ENCODE assay signal across 9 mouse cellular contexts in the genomic region with DNA sequence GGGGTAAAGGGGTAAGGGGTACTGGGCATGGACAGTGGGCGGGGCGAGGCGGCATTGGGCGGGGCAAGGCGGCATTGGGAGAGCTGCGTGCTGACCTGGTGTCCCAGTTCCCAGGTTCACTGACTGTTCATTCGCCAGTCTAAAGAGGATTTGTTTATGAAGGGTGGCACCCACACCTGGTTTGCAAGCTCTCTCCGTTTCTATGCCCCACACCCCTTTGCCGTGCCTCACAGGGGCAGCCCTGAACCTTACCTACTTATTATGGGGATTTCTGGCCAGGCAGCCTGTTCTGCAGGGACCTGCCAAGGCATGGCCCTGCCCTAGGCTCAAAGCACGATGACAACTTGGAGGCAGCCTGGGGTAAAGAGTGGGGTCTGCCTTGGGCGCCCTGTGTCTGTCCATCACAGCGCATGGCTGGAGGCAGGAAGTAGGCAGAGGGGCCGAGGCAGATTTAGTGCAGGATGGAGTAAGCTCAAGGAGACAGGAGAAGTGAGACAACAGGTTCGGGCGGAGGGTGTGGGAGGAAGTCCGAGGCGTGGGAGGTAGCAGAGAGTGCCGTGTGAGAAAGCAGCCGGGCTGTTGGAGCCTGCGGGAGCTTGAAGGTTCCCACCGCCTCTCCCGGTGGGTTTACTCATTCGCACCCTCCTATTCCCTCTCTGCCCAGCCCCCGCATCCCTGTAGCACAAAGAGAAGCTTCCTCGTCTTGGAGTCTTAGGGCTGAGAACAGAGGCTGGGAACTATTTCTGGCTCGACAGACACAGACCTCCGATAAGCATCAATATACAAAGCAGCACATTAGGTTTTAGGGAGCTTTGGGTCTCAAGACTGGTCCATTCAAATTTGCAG. TPM values are rescaled to one million over a fixed set of nuclear protein-coding genes. Genes with fewer than 3 reads are reported as not detected.
DNase-seq lines count a peak whose midpoint lies in the region; ATAC-seq and TF ChIP-seq lines count a peak whose summit lies in the region.
"Had no signal": no experiment of that assay in that cellular context is flagged by ENCODE, and none has a peak within 500 bp of the region (broad histone marks: within the 10 kb centered on the region; RNA-seq: fewer than 3 reads in every experiment).

No protein-coding gene starts in this region.

- ATAC-seq in kidney, embryonic 14.5 days (ENCODE audit: low FRiP score, low TSS enrichment): peak; percentile 72
- ATAC-seq in embryonic facial prominence, embryonic 13.5 days (ENCODE audit: insufficient number of reproducible peaks, insufficient read depth, low FRiP score, low TSS enrichment, low read depth): peak; percentile 33
- peak; percentile 28 to 37; a peak in 2 of 4 replicates for ATAC-seq in hematopoietic stem cell, adult 5-6 weeks (replicated peaks in 1 of 2; ENCODE audit: insufficient read depth in 1 of 2, low FRiP score in 2 of 2, low TSS enrichment in 1 of 2, low read depth in 1 of 2, poor library complexity in 2 of 2, severe bottlenecking in 2 of 2)
- ATAC-seq in limb, embryonic 15.5 days (ENCODE audit: insufficient number of reproducible peaks, low FRiP score, low TSS enrichment, low read depth): no peak
- peak; percentile 28; the same call in 1 of the 2 replicates for ATAC-seq in midbrain, embryonic 16.5 days

- TF ChIP-seq CTCF in testis, adult 2 months (IDR thresholded peaks at IDR 0.05; ENCODE audit: control insufficient read depth, insufficient read depth, insufficient replicate concordance, low read depth, low read length): no peak

- H3K9ac ChIP-seq in kidney, embryonic 14.5 days (ENCODE audit: low read depth, low read length): peak overlapping the region; percentile 52
- H3K9ac ChIP-seq in embryonic facial prominence, embryonic 13.5 days: peak overlapping the region; percentile 61
- peak overlapping the region; percentile 31; the same call in 1 of the 2 replicates for H3K9ac ChIP-seq in limb, embryonic 15.5 days
- H3K9ac ChIP-seq in midbrain, embryonic 16.5 days (ENCODE audit: low read depth, low read length): peak overlapping the region; percentile 55

- no peak for TF ChIP-seq POLR2A in testis, adult 2 months (IDR thresholded peaks at IDR 0.05; ENCODE audit: control insufficient read depth, low read depth, low read length)

- peaks cover 22% of the 10 kb centered on the region for H3K4me1 ChIP-seq in kidney, embryonic 14.5 days (ENCODE audit: control insufficient read depth, insufficient read depth, low read length)
- peaks cover 26% of the 10 kb centered on the region for H3K4me1 ChIP-seq in embryonic facial prominence, embryonic 13.5 days
- peaks cover 21% of the 10 kb centered on the region for H3K4me1 ChIP-seq in limb, embryonic 15.5 days
- peaks cover 9% of the 10 kb centered on the region for H3K4me1 ChIP-seq in midbrain, embryonic 16.5 days (ENCODE audit: control insufficient read depth, insufficient read depth, low read length)
- H3K4me1 ChIP-seq in testis, adult 2 months (ENCODE audit: control insufficient read depth, insufficient read depth, low read length): peaks cover 11% of the 10 kb centered on the region

- DNase-seq in kidney, postnatal 14 days: no peak
- no peak for DNase-seq in natural killer cell, adult 2 months (ENCODE audit: low spot score in 2 of 2)

- H3K9me3 ChIP-seq in kidney, embryonic 14.5 days (ENCODE audit: control insufficient read depth, low read length): no peaks in the 10 kb centered on the region
- H3K9me3 ChIP-seq in embryonic facial prominence, embryonic 13.5 days: no peaks in the 10 kb centered on the region
- no peaks in the 10 kb centered on the region for H3K9me3 ChIP-seq in limb, embryonic 15.5 days
- H3K9me3 ChIP-seq in midbrain, embryonic 16.5 days (replicated peaks; ENCODE audit: control insufficient read depth, low read length, poor library complexity, severe bottlenecking): no peaks in the 10 kb centered on the region

- peak overlapping the region; percentile 50 for H3K4me2 ChIP-seq in kidney, embryonic 14.5 days (replicated peaks; ENCODE audit: low read depth, low read length)
- H3K4me2 ChIP-seq in embryonic facial prominence, embryonic 13.5 days: peak overlapping the region; percentile 53
- peak overlapping the region; percentile 40 for H3K4me2 ChIP-seq in limb, embryonic 15.5 days
- H3K4me2 ChIP-seq in midbrain, embryonic 16.5 days (ENCODE audit: low read length): peak overlapping the region; percentile 55

- H3K4me3 ChIP-seq in kidney, embryonic 14.5 days (ENCODE audit: low read length): peak overlapping the region; percentile 20; the same call in 1 of the 2 replicates
- H3K4me3 ChIP-seq in embryonic facial prominence, embryonic 13.5 days: peak overlapping the region; percentile 23
- peak overlapping the region; percentile 18 for H3K4me3 ChIP-seq in limb, embryonic 15.5 days
- H3K4me3 ChIP-seq in midbrain, embryonic 16.5 days (ENCODE audit: low read depth, low read length): peak overlapping the region; percentile 17
- H3K4me3 ChIP-seq in testis, adult 2 months (ENCODE audit: control insufficient read depth, low read depth, low read length): peak overlapping the region; percentile 52

- no peaks in the 10 kb centered on the region for H3K27me3 ChIP-seq in kidney, embryonic 14.5 days (ENCODE audit: control insufficient read depth, insufficient read depth, low read length)
- peaks cover 4% of the 10 kb centered on the region; the same call in 1 of the 2 replicates for H3K27me3 ChIP-seq in embryonic facial prominence, embryonic 13.5 days
- no peaks in the 10 kb centered on the region for H3K27me3 ChIP-seq in limb, embryonic 15.5 days
- H3K27me3 ChIP-seq in midbrain, embryonic 16.5 days (ENCODE audit: control insufficient read depth, insufficient read depth, low read depth, low read length): no peaks in the 10 kb centered on the region
- H3K27me3 ChIP-seq in testis, adult 2 months (ENCODE audit: control insufficient read depth, insufficient read depth, low read length): no peaks in the 10 kb centered on the region

- H3K36me3 ChIP-seq in kidney, embryonic 14.5 days (ENCODE audit: control insufficient read depth, insufficient read depth, low read length): no peaks in the 10 kb centered on the region
- no peaks in the 10 kb centered on the region for H3K36me3 ChIP-seq in embryonic facial prominence, embryonic 13.5 days
- no peaks in the 10 kb centered on the region for H3K36me3 ChIP-seq in limb, embryonic 15.5 days
- H3K36me3 ChIP-seq in midbrain, embryonic 16.5 days (ENCODE audit: control insufficient read depth, insufficient read depth, low read length): no peaks in the 10 kb centered on the region
- H3K36me3 ChIP-seq in testis, adult 2 months (ENCODE audit: control insufficient read depth, insufficient read depth, low read length): no peaks in the 10 kb centered on the region

- 7% methylated on average over 27 of the region's 27 CpGs for WGBS in kidney, embryonic 14.5 days
- 12% methylated on average over 26 of the region's 27 CpGs for WGBS in embryonic facial prominence, embryonic 13.5 days
- WGBS in limb, embryonic 15.5 days: 13% methylated on average over 27 of the region's 27 CpGs
- 19% methylated on average over 27 of the region's 27 CpGs for WGBS in midbrain, embryonic 16.5 days

- peak overlapping the region; percentile 79 for H3K27ac ChIP-seq in kidney, embryonic 14.5 days (ENCODE audit: low read depth, low read length)
- peak overlapping the region; percentile 64 for H3K27ac ChIP-seq in embryonic facial prominence, embryonic 13.5 days
- H3K27ac ChIP-seq in limb, embryonic 15.5 days: peak overlapping the region; percentile 68
- no peak overlapping the region for H3K27ac ChIP-seq in midbrain, embryonic 16.5 days (ENCODE audit: low read length)
- no peak overlapping the region for H3K27ac ChIP-seq in testis, adult 2 months (ENCODE audit: control insufficient read depth, insufficient read depth, low read depth, low read length)

RNA-seq across cellular contexts. Expression of a gene that starts 14.4 kb away (rescaled TPM):
- 18.3 and 20.3 TPM in 2 replicates for polyA plus RNA-seq in kidney, embryonic 14.5 days (2014; fragmentation: Nextera tagmentation; extraction: Ambion mirVana)
- polyA plus RNA-seq in embryonic facial prominence, embryonic 13.5 days (2015; fragmentation: Nextera tagmentation; extraction: Ambion mirVana): 28.9 and 33.8 TPM in 2 replicates
- total RNA-seq in hematopoietic stem cell, adult 5-6 weeks (2017): 0.88 TPM in 1 of 2 replicates, not detected in the other
- 231 and 577 TPM in 2 replicates for polyA plus RNA-seq in limb, embryonic 15.5 days (2015; fragmentation: Nextera tagmentation; extraction: Ambion mirVana)
- 0.35 and 1.1 TPM in 2 replicates for polyA plus RNA-seq in midbrain, embryonic 16.5 days (2015; fragmentation: Nextera tagmentation; extraction: Ambion mirVana)
- polyA plus RNA-seq in testis, adult 2 months (2012; rRNA removed): 0.79 and 0.99 TPM in 2 replicates
- total RNA-seq: MEL had no signal

RNA-seq across cellular contexts. Expression of a gene that starts 24.8 kb away (rescaled TPM):
- 12.1 and 19.5 TPM in 2 replicates for polyA plus RNA-seq in kidney, embryonic 14.5 days (2014; fragmentation: Nextera tagmentation; extraction: Ambion mirVana)
- polyA plus RNA-seq in embryonic facial prominence, embryonic 13.5 days (2015; fragmentation: Nextera tagmentation; extraction: Ambion mirVana): 13.2 and 13.6 TPM in 2 replicates
- total RNA-seq in hematopoietic stem cell, adult 5-6 weeks (2017): not detected in 2 replicates
- polyA plus RNA-seq in limb, embryonic 15.5 days (2015; fragmentation: Nextera tagmentation; extraction: Ambion mirVana): 63.8 and 67.8 TPM in 2 replicates
- polyA plus RNA-seq in midbrain, embryonic 16.5 days (2015; fragmentation: Nextera tagmentation; extraction: Ambion mirVana): 0.95 and 1.3 TPM in 2 replicates
- polyA plus RNA-seq in testis, adult 2 months (2012; rRNA removed): 0.15 and 1.2 TPM in 2 replicates
- total RNA-seq: MEL had no signal

RNA-seq across cellular contexts. Expression of a gene that starts 27.7 kb away (rescaled TPM):
- 85.6 and 102 TPM in 2 replicates for polyA plus RNA-seq in kidney, embryonic 14.5 days (2014; fragmentation: Nextera tagmentation; extraction: Ambion mirVana)
- 78.0 and 85.6 TPM in 2 replicates for polyA plus RNA-seq in embryonic facial prominence, embryonic 13.5 days (2015; fragmentation: Nextera tagmentation; extraction: Ambion mirVana)
- 2.6 TPM in 1 of 2 replicates, not detected in the other for total RNA-seq in hematopoietic stem cell, adult 5-6 weeks (2017)
- polyA plus RNA-seq in limb, embryonic 15.5 days (2015; fragmentation: Nextera tagmentation; extraction: Ambion mirVana): 96.2 and 105 TPM in 2 replicates
- 26.6 and 33.0 TPM in 2 replicates for polyA plus RNA-seq in midbrain, embryonic 16.5 days (2015; fragmentation: Nextera tagmentation; extraction: Ambion mirVana)
- polyA plus RNA-seq in testis, adult 2 months (2012; rRNA removed): 3.2 and 5.4 TPM in 2 replicates

RNA-seq across cellular contexts. Expression of a gene that starts 42.6 kb away (rescaled TPM):
- 2.0 and 2.3 TPM in 2 replicates for polyA plus RNA-seq in kidney, embryonic 14.5 days (2014; fragmentation: Nextera tagmentation; extraction: Ambion mirVana)
- 12.2 and 38.0 TPM in 2 replicates for polyA plus RNA-seq in embryonic facial prominence, embryonic 13.5 days (2015; fragmentation: Nextera tagmentation; extraction: Ambion mirVana)
- not detected in 2 replicates for total RNA-seq in hematopoietic stem cell, adult 5-6 weeks (2017)
- polyA plus RNA-seq in limb, embryonic 15.5 days (2015; fragmentation: Nextera tagmentation; extraction: Ambion mirVana): 87.0 and 226 TPM in 2 replicates
- 0.46 and 0.53 TPM in 2 replicates for polyA plus RNA-seq in midbrain, embryonic 16.5 days (2015; fragmentation: Nextera tagmentation; extraction: Ambion mirVana)
- 2.2 and 2.3 TPM in 2 replicates for polyA plus RNA-seq in testis, adult 2 months (2012; rRNA removed)
- total RNA-seq: MEL had no signal

Comparison
In these comparisons a context has a peak if more than half of its experiments do, and no peak if none do; other contexts are left out.
1. H3K27ac ChIP-seq: peak in kidney, embryonic 14.5 days (single experiment), embryonic facial prominence, embryonic 13.5 days (single experiment) and limb, embryonic 15.5 days (single experiment); none in midbrain, embryonic 16.5 days (single experiment) and testis, adult 2 months (single experiment).
2. Peak in every context shown above with its lines, with median percentiles within 50 percentile points of each other: H3K4me2 ChIP-seq, H3K4me3 ChIP-seq and H3K9ac ChIP-seq.